Mouse (Mus musculus) neural tube, embryonic 15.5 days (tissue): Measurements from ENCODE around the gene Xrcc5. TPM values are rescaled to one million over a fixed set of nuclear protein-coding genes. Genes with fewer than 3 reads are reported as not detected.
A peak's percentile ranks its signal among the peaks of the same experiment; 100 is the strongest.

Experiments
- ATAC-seq: fragments of 200-750 bp; cut with Nextera tagmentation; 2 replicates; pipeline ENCODE4 v1.8.0; 2017; ENCODE audit warnings: mild to moderate bottlenecking, moderate TSS enrichment, moderate library complexity; ENCODE audit not compliant: low FRiP score
- H3K27ac ChIP-seq: fragments of 300-500 bp; sonication (generic); replicated peaks from 2 replicates; pipeline ENCODE4 v1.5.1; 2015; ENCODE audit warnings: mild to moderate bottlenecking, inconsistent platforms
- H3K27me3 ChIP-seq: fragments of 300-500 bp; sonication (generic); replicated peaks from 2 replicates; pipeline ENCODE4 v1.6.1; 2015; ENCODE audit warnings: inconsistent platforms
- H3K36me3 ChIP-seq: fragments of 300-500 bp; sonication (generic); 2 replicates; pipeline ENCODE4 v1.6.1; 2015; ENCODE audit warnings: inconsistent platforms
- H3K4me1 ChIP-seq: fragments of 300-500 bp; sonication (generic); 2 replicates; pipeline ENCODE4 v1.6.1; 2015; ENCODE audit warnings: inconsistent platforms
- H3K4me2 ChIP-seq: fragments of 300-500 bp; sonication (generic); 2 replicates; pipeline ENCODE4 v1.6.1; 2015; ENCODE audit warnings: inconsistent platforms, mild to moderate bottlenecking, moderate library complexity
- H3K4me3 ChIP-seq: fragments of 300-500 bp; sonication (generic); replicated peaks from 2 replicates; pipeline ENCODE4 v1.5.1; 2015; ENCODE audit warnings: mild to moderate bottlenecking, inconsistent platforms
- H3K9ac ChIP-seq: fragments of 300-500 bp; sonication (generic); replicated peaks from 2 replicates; pipeline ENCODE4 v1.6.1; 2015; ENCODE audit warnings: mild to moderate bottlenecking, inconsistent platforms
- H3K9me3 ChIP-seq: fragments of 300-500 bp; sonication (generic); replicated peaks from 2 replicates; pipeline ENCODE4 v1.6.1; 2016; ENCODE audit warnings: inconsistent platforms
- WGBS: fragments of 180-500 bp; shearing (Covaris S2); methylation state at CpG from one replicate; pipeline ENCODE4 v1.1.7; 2015; ENCODE audit warnings: mixed read lengths; 5-methylcytosine and 5-hydroxymethylcytosine counted together
- polyA plus RNA-seq: library from polyadenylated mRNA; unstranded; fragments of >200 nt; fragmentation: Nextera tagmentation; extraction: Ambion mirVana; gene quantifications from 2 replicates; pipeline ENCODE4 v1.2.1, GENCODE M21; 2015

Gene Xrcc5
- polyA plus RNA-seq, 1 experiment from 2014 or later: 15.1 TPM

DNA sequence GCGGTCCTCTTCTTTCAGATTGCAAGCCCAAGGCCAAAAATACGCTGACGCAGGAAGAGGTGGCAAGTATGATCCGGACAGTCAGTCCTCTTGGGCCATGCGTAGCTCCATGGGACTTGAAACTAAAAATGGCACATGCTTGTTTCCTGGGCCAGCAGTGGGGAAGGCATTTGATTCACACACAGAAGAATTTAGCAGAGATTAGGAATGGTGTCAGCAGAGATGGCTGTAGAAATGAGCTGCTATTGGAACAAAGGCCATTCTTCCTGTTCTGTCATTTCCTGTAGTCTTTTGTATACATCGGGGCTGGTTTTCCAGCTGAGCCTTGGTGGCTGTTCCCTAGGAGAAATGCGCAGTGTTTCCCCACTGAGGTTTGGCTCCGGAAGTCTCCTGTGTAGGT is 57.4 kb downstream of the Xrcc5 start:
- ATAC-seq: no peak
- Histone ChIP-seq H3K4me2 (no peak overlapping the region), H3K9me3 (no peaks in the 10 kb centered on the region), H3K27me3 (no peaks in the 10 kb centered on the region), H3K36me3 (no peaks in the 10 kb centered on the region), H3K27ac (peak overlapping the region; percentile 64; the same call in 1 of the 2 replicates), H3K9ac (no peak overlapping the region), H3K4me3 (no peak overlapping the region), H3K4me1 (no peaks in the 10 kb centered on the region)
- WGBS: 83% methylated on average over 8 of the region's 8 CpGs

DNA sequence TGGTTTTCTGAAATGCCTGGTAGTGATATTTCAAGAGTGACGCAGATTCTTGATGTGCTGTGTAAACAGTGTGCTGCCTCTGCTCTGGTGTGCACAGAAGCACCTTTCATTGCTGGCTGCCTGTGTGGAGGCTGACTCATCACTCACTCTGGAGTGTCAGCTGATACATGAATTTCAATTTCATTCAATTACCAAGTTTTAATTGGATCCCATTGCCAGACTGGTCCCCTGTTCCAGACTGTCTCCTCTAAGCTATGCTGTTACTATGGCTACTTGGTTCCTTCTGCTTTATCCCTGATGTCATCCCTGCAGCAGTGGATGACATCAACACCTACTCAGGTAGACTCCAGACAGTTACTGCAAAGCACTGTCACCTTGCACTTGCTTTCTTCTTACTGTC is 65.3 kb downstream of the Xrcc5 start:
- Histone ChIP-seq H3K27ac (peak overlapping the region; percentile 50; the same call in 1 of the 2 replicates), H3K27me3 (no peaks in the 10 kb centered on the region), H3K4me2 (no peak overlapping the region), H3K9me3 (no peaks in the 10 kb centered on the region), H3K36me3 (no peaks in the 10 kb centered on the region), H3K4me3 (no peak overlapping the region), H3K4me1 (0 out of 2 replicates have a peak, but pooled peaks cover 7% of the 10 kb centered on the region), H3K9ac (no peak overlapping the region)
- ATAC-seq: peak; percentile 78
- 40% methylated on average over 1 of the region's 1 CpGs for WGBS

DNA sequence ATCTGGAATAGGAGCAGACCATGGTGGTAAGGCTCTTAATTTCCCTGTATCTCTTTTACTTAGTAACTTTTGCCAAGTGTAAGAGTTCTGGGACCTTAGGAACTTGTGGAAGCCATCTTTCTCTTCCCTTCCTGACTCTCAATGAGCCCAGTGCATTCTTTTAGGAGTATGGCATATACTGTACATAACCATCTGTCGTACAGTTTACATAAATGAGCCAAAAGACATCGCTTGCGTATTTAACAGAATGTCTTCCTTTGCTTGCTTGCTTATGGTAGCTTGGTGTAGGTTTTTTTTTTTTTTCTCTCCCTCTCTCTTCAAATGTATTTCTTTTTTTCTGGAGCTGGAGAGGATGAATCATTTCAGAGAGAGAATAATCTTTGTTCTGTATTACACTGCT is 65.7 kb downstream of the Xrcc5 start:
- 86% methylated on average over 3 of the region's 3 CpGs for WGBS
- no peaks in the 10 kb centered on the region for H3K27me3 ChIP-seq
- no peak for ATAC-seq
- H3K4me3 ChIP-seq: no peak overlapping the region
- no peak overlapping the region for H3K9ac ChIP-seq
- 0 out of 2 replicates have a peak, but pooled peaks cover 7% of the 10 kb centered on the region for H3K4me1 ChIP-seq
- H3K9me3 ChIP-seq: no peaks in the 10 kb centered on the region
- no peak overlapping the region for H3K4me2 ChIP-seq
- no peaks in the 10 kb centered on the region for H3K36me3 ChIP-seq
- peak overlapping the region; percentile 50; the same call in 1 of the 2 replicates for H3K27ac ChIP-seq

DNA sequence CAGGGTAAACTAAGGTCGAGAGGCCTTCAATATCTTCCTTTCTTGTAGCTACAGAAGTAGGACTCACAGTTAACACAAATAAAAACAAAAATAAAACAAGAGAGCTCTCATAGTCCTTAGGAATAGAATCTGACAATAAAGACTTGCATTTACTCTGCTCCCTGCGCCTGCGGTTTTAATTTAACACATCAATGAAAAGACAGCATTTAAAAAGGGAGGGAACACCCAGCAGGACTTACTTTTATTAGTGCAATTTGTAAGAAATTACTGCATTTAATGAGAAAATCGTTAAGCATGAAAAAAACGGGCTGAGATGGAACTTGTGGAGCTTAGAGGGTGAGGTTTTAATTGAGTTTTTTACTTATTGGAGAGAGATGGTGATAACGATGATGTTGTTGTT is 66.4 kb downstream of the Xrcc5 start:
- H3K4me2 ChIP-seq: no peak overlapping the region
- H3K4me1 ChIP-seq: 0 out of 2 replicates have a peak, but pooled peaks cover 7% of the 10 kb centered on the region
- H3K36me3 ChIP-seq: no peaks in the 10 kb centered on the region
- peak overlapping the region; percentile 10; the same call in 1 of the 2 replicates for H3K27ac ChIP-seq
- no peaks in the 10 kb centered on the region for H3K27me3 ChIP-seq
- H3K4me3 ChIP-seq: no peak overlapping the region
- no peak overlapping the region for H3K9ac ChIP-seq
- WGBS: 22% methylated on average over 6 of the region's 6 CpGs
- ATAC-seq: peak; percentile 52; the same call in 1 of the 2 replicates
- H3K9me3 ChIP-seq: no peaks in the 10 kb centered on the region

DNA sequence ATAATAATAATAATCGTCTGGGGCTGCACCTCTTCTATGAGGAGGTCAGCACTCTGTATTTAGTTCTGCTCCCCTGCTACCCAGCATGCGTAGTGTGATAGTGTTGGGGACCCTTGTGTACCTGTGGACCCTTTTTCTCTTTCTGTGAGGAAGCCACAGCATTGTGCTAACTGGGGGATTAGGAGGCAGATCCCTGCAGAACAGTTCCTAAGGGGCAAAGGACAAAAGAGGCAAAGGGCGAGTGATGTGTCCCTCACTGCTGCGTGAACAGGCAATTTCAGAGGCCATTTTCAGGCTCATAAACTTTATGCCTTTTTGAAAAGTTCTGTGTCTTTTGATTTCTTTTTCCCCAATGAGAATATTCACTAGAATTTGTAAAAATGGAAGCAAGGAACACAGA is 66.8 kb downstream of the Xrcc5 start:
- Histone ChIP-seq H3K27ac (peak overlapping the region; percentile 10; the same call in 1 of the 2 replicates), H3K27me3 (no peaks in the 10 kb centered on the region), H3K36me3 (no peaks in the 10 kb centered on the region), H3K9ac (no peak overlapping the region), H3K4me3 (no peak overlapping the region), H3K4me1 (0 out of 2 replicates have a peak, but pooled peaks cover 7% of the 10 kb centered on the region), H3K4me2 (no peak overlapping the region), H3K9me3 (no peaks in the 10 kb centered on the region)
- WGBS: 33% methylated on average over 4 of the region's 4 CpGs
- peak; percentile 29 for ATAC-seq

DNA sequence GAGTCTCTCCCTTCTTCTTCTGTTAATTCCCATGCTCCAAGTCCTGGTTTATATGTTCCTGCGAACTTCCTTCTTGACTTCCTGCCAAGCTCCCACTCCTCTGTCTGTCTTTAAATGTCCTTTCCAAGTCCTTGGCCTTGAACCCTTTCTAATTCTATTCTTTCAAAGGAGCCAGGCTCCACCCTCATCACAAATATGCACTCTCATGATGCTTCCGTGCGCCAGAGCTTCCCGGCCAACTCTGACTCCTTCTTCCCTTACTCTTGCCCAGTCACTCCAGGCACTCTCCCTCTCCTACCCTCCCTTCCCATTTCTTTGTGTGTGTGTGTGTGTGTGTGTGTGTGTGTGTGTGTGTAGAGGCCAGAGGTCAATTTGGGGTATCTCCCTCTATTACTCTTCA is 70.9 kb downstream of the Xrcc5 start:
- Histone ChIP-seq H3K4me2 (no peak overlapping the region), H3K4me1 (0 out of 2 replicates have a peak, but pooled peaks cover 10% of the 10 kb centered on the region), H3K27ac (no peak overlapping the region), H3K4me3 (no peak overlapping the region), H3K27me3 (no peaks in the 10 kb centered on the region), H3K36me3 (no peaks in the 10 kb centered on the region), H3K9me3 (no peaks in the 10 kb centered on the region), H3K9ac (no peak overlapping the region)
- 85% methylated on average over 4 of the region's 4 CpGs for WGBS
- ATAC-seq: no peak

DNA sequence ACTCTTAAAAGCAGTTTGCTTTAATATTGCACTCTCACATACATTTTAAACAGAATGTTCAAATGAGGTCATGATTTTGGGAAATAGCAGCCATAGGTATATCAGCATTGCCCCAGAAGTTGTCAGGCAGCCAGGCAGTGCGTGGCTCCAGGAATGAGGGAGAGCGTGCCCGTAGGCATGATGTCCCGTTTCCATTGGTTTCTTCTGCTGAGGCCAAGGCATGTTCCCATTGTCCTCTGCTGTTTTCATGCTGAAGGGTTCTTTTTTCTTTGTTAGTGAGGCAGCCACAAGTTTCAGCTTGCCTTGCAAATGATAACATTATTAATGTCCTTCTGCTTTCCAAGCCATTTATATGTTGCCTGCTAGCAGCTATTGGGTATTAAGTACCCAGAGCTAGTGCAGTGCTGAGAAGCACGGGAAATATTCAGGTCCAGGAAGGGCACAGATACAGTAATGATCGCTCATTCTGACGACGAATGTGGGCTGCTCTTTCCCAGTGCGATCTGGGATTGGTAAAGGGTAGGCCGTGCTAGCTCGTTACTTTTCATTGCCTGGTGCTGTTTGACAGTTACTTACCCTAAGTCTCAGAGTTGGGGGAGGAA is 72.6 kb downstream of the Xrcc5 start:
- peak overlapping the region; percentile 61 for H3K27ac ChIP-seq
- WGBS: 69% methylated on average over 11 of the region's 11 CpGs
- H3K36me3 ChIP-seq: no peaks in the 10 kb centered on the region
- no peak overlapping the region for H3K4me3 ChIP-seq
- H3K9ac ChIP-seq: no peak overlapping the region
- no peak overlapping the region for H3K4me2 ChIP-seq
- H3K4me1 ChIP-seq: 0 out of 2 replicates have a peak, but pooled peaks cover 6% of the 10 kb centered on the region
- H3K27me3 ChIP-seq: no peaks in the 10 kb centered on the region
- no peak; the same call in 1 of the 2 replicates for ATAC-seq
- no peaks in the 10 kb centered on the region for H3K9me3 ChIP-seq

DNA sequence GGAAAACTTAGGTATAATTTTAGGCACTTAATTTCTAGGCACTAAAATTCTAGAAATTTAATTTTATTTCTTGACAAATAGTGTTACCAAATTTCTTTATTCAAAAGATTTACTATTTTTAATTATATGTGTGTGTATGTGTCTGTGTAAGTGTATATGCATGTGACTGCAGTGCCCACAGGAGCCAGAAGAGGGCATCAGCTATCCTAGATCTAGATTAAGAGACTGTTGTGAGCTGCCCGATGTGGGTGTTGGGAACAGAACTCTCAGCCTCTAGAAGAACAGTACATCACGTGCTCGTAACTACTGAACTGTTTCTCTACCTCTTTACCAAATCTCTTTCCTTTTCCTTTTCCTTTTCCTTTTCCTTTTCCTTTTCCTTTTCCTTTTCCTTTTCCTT is 73.3 kb downstream of the Xrcc5 start:
- Histone ChIP-seq H3K4me2 (no peak overlapping the region), H3K27me3 (no peaks in the 10 kb centered on the region), H3K9ac (no peak overlapping the region), H3K27ac (no peak overlapping the region), H3K4me1 (0 out of 2 replicates have a peak, but pooled peaks cover 6% of the 10 kb centered on the region), H3K4me3 (no peak overlapping the region), H3K36me3 (no peaks in the 10 kb centered on the region), H3K9me3 (no peaks in the 10 kb centered on the region)
- whole genome bisulfite sequencing: 98% methylated on average over 3 of the region's 3 CpGs
- no peak for ATAC-seq

DNA sequence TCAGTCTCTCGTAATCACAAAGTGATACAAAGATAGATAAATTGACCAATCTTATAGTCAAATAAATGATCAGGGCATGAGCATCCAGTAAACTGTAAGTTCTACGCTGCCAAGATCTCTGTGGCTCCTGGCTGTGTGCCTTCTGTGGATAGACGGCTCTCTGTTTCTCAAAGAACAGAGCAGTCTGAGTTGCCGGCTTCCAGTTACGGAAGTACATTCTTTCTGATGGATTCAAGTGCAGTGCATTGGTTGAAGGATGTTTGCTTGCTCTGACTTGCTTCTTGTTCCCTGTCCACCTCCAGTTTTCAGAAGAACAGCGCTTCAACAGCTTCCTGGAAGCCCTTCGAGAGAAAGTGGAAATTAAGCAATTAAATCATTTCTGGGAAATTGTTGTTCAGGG is 75.8 kb downstream of the Xrcc5 start:
- H3K36me3 ChIP-seq: no peaks in the 10 kb centered on the region
- H3K27me3 ChIP-seq: no peaks in the 10 kb centered on the region
- 0 out of 2 replicates have a peak, but pooled peaks cover 6% of the 10 kb centered on the region for H3K4me1 ChIP-seq
- no peaks in the 10 kb centered on the region for H3K9me3 ChIP-seq
- no peak overlapping the region for H3K4me3 ChIP-seq
- no peak overlapping the region for H3K4me2 ChIP-seq
- no peak for ATAC-seq
- no peak overlapping the region for H3K9ac ChIP-seq
- no peak overlapping the region for H3K27ac ChIP-seq
- 84% methylated on average over 7 of the region's 7 CpGs for WGBS

DNA sequence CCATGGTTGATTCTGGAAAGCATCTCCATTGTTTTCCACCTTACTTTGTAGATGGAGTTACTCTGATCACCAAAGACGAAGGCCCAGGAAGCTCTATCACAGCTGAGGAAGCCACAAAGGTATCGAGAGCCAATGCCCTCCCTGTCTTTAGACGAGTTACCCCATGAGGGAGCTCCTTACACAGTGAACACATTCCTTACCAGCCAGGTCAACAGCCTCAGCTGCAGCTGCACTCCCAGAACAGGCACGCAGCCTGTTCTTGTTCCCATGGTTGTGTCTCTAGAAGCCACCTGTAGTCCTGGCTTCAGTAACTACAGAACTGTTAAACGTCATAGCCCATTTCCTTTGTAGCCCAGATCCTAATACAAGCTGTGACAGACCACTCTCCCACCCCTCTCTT is 76.4 kb downstream of the Xrcc5 start:
- Histone ChIP-seq H3K4me2 (no peak overlapping the region), H3K4me1 (0 out of 2 replicates have a peak, but pooled peaks cover 6% of the 10 kb centered on the region), H3K9ac (no peak overlapping the region), H3K27ac (no peak overlapping the region), H3K27me3 (no peaks in the 10 kb centered on the region), H3K36me3 (no peaks in the 10 kb centered on the region), H3K9me3 (no peaks in the 10 kb centered on the region), H3K4me3 (no peak overlapping the region)
- ATAC-seq: peak; percentile 21; the same call in 1 of the 2 replicates
- 76% methylated on average over 5 of the region's 5 CpGs for WGBS

DNA sequence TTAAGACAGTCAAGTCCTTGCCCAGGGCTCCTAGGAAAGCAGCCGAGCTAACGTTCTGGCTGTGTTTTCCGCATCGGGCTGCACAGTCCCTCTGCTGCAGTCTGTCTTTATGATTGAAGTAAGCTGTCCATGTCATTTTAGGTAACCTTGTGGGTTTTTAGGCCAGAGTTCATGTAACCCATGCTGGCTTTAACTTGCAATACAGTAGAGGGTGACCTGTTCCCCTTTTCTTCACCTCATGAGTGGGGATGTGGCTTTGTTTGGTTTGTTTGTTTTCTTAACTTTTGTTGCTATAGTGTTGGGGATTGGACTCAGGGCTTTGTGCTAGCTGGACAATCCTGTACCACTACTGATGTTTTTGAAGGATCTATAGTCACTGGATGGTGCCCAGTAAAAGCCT is 83.2 kb downstream of the Xrcc5 start:
- Histone ChIP-seq H3K9me3 (no peaks in the 10 kb centered on the region), H3K4me3 (no peak overlapping the region), H3K36me3 (peaks cover 3% of the 10 kb centered on the region; the same call in 1 of the 2 replicates), H3K27me3 (no peaks in the 10 kb centered on the region), H3K9ac (no peak overlapping the region), H3K27ac (no peak overlapping the region), H3K4me1 (no peaks in the 10 kb centered on the region), H3K4me2 (no peak overlapping the region)
- WGBS: 53% methylated on average over 4 of the region's 4 CpGs
- no peak for ATAC-seq

DNA sequence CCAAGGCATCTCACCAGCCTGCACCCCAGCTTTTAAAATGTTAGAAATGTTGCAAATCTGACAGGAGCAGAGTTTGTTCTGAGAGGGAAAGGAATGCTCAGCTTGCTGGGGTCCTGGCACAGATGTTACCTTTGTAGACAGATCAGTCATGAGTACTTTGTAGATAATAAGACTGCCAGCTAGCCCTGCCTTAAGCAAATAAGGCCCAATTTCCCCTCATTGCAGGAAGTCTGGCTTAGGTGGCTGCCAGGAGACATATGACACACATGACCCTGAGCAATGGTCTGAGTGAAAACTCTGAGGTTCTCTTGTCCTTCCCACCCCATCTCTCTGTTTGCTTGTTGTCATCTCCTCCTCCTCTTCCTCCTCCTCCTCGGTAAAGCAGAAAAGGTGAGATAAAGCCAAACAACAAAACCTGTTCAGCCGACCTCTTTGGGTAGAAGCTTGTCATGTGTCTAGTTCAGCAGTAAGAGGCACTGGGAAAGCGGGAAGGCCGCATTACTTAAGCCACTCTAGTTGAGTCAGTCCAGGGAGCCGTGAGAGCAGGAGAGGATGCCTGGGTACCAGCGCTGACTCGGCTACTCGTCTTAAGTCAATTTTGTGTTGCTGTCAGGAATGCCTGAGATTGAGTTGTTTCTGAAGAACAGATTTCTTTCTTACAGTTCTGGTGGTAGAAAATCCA is 92.6 kb downstream of the Xrcc5 start:
- Histone ChIP-seq H3K9ac (no peak overlapping the region), H3K4me1 (peaks cover 13% of the 10 kb centered on the region), H3K9me3 (no peaks in the 10 kb centered on the region), H3K4me3 (no peak overlapping the region), H3K27me3 (no peaks in the 10 kb centered on the region), H3K4me2 (no peak overlapping the region), H3K36me3 (peaks cover 4% of the 10 kb centered on the region; the same call in 1 of the 2 replicates), H3K27ac (no peak overlapping the region)
- no peak for ATAC-seq
- WGBS: 91% methylated on average over 8 of the region's 8 CpGs
